Mouse (Mus musculus): ENCODE data around the gene Ldlrad2. TPM values are rescaled to one million over a fixed set of nuclear protein-coding genes. Genes with fewer than 3 reads are reported as not detected.

The Ldlrad2 gene
- total and polyA plus RNA-seq, 3 experiments: not detected

DNA sequence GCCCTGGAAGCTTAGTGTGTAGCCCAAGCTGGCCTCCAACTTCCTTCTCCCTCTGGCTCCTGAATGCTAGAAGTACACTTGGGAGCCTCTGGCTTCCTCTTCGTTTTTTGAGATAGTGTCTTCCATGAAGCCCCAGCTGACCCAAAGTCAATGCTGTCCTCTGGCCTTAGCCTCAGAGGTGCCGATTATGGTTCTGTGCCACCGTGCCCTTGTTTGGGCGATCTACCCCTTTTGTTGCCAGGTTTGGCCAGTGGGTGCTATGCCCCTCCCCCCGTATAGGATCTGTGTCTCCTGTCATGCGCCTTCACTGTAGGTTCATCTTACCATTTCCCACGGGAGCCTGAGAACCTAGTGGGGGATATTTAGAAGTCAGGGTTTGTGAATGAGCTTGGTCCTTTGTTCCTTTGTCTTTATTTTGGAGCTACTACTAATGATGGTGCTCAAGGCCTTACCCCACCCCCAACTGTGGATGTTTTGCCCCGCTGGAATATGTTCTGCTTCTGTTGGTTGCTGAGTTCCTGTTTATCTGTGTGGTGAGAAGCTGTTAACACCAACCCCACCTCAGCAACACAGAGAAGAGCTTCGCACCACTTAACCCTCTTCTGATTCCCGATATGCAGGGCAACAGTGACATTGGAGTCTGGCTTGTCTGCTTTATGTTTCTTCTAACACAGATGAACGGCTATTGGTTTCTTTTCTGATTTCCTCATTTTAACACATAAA lies 29.2 kb upstream of the Ldlrad2 start:
- TF ChIP-seq GATA1 (IDR thresholded peaks at IDR 0.05; ENCODE audit: borderline replicate concordance, low read length): no peak
- no peak for TF ChIP-seq POLR2AphosphoS5 (IDR thresholded peaks at IDR 0.05; ENCODE audit: insufficient replicate concordance, low read depth, low read length)
- TF ChIP-seq GATA2 (IDR thresholded peaks at IDR 0.05; ENCODE audit: borderline replicate concordance, low read depth, low read length): no peak
- TF ChIP-seq CTCF (IDR thresholded peaks at IDR 0.05; ENCODE audit: low read depth, low read length): no peak
- no peak for TF ChIP-seq TAL1 (conservative IDR thresholded peaks at IDR 0.05; ENCODE audit: low read depth, low read length)
- Histone ChIP-seq H3K4me3 (ENCODE audit: low read depth, low read length) (no peak overlapping the region; the same call in 1 of the 2 replicates), H3K27me3 (ENCODE audit: insufficient read depth, low read length) (no peaks in the 10 kb centered on the region), H3K9me3 (replicated peaks) (no peaks in the 10 kb centered on the region), H3K4me1 (ENCODE audit: insufficient read depth, low read depth, low read length) (peaks cover 42% of the 10 kb centered on the region), H3K36me3 (replicated peaks) (peaks cover 91% of the 10 kb centered on the region)
- ATAC-seq (ENCODE audit: extremely low read depth, insufficient number of reproducible peaks, low FRiP score, poor library complexity, severe bottlenecking) (no peak), DNase-seq (ENCODE audit: low spot score) (no peak)

DNA sequence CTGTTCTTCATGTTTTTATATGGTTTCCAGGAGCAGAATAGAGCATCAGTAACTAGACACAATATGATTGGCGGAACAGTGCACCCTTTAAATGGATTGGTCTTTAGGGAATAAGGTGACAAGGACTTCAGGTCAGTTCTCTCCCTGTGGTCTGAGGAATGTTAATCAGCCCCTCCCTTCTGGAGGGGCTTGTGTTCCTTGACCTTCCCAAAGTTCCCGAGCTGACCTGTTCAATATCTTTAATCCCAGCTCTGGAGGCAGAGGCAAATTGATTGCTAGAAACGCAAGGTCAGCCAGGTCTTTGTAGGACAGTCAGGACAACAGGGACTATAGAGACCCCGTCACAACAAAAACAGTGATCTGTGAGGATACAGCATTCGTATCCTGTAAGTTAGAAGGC lies 24.2 kb upstream of the Ldlrad2 start:
- TF ChIP-seq GATA1 (IDR thresholded peaks at IDR 0.05; ENCODE audit: borderline replicate concordance, low read length): no peak
- no peak for TF ChIP-seq CTCF (IDR thresholded peaks at IDR 0.05; ENCODE audit: low read depth, low read length)
- TF ChIP-seq GATA2 (IDR thresholded peaks at IDR 0.05; ENCODE audit: borderline replicate concordance, low read depth, low read length): no peak
- TF ChIP-seq POLR2AphosphoS5 (IDR thresholded peaks at IDR 0.05; ENCODE audit: insufficient replicate concordance, low read depth, low read length): no peak
- TF ChIP-seq TAL1 (conservative IDR thresholded peaks at IDR 0.05; ENCODE audit: low read depth, low read length): no peak
- Histone ChIP-seq H3K9me3 (replicated peaks) (no peaks in the 10 kb centered on the region), H3K4me1 (ENCODE audit: insufficient read depth, low read depth, low read length) (peaks cover 66% of the 10 kb centered on the region), H3K4me3 (ENCODE audit: low read depth, low read length) (no peak overlapping the region), H3K36me3 (replicated peaks) (peaks cover 68% of the 10 kb centered on the region), H3K27me3 (ENCODE audit: insufficient read depth, low read length) (no peaks in the 10 kb centered on the region)
- DNase-seq (ENCODE audit: low spot score): no peak
- ATAC-seq (ENCODE audit: extremely low read depth, insufficient number of reproducible peaks, low FRiP score, poor library complexity, severe bottlenecking): no peak

DNA sequence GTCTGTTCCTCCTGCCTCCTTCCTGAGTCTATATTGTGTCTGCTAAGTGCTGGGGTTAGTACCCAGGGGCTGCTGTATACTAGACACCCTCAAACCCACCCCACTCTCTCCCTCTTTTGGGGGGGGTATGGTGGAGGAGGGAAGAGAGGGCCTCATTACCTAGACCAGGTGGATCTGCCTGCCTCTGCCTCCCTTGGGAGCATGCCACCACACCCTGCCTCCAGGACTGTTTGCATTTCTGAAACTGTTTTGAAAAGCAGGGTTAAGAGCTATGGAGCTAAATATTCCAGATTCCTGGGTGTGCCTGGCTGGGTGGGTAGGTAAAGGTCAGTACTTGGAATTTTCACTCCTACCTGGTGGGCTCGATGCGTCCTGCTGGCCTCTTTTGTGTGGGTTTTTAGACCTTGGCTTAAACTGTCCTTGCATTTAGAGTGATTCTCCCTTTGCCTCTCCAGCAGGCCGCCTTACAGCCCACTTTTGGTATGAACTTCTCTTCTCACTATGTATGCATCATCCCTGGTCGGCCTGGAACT lies 22.8 kb upstream of the Ldlrad2 start:
- Histone ChIP-seq H3K4me3 (ENCODE audit: low read depth, low read length) (no peak overlapping the region), H3K4me1 (ENCODE audit: insufficient read depth, low read depth, low read length) (peaks cover 57% of the 10 kb centered on the region), H3K27me3 (ENCODE audit: insufficient read depth, low read length) (no peaks in the 10 kb centered on the region), H3K36me3 (replicated peaks) (peaks cover 55% of the 10 kb centered on the region), H3K9me3 (replicated peaks) (no peaks in the 10 kb centered on the region)
- no peak for DNase-seq (ENCODE audit: low spot score)
- no peak for TF ChIP-seq TAL1 (conservative IDR thresholded peaks at IDR 0.05; ENCODE audit: low read depth, low read length)
- TF ChIP-seq POLR2AphosphoS5 (IDR thresholded peaks at IDR 0.05; ENCODE audit: insufficient replicate concordance, low read depth, low read length): no peak
- no peak for ATAC-seq (ENCODE audit: extremely low read depth, insufficient number of reproducible peaks, low FRiP score, poor library complexity, severe bottlenecking)

DNA sequence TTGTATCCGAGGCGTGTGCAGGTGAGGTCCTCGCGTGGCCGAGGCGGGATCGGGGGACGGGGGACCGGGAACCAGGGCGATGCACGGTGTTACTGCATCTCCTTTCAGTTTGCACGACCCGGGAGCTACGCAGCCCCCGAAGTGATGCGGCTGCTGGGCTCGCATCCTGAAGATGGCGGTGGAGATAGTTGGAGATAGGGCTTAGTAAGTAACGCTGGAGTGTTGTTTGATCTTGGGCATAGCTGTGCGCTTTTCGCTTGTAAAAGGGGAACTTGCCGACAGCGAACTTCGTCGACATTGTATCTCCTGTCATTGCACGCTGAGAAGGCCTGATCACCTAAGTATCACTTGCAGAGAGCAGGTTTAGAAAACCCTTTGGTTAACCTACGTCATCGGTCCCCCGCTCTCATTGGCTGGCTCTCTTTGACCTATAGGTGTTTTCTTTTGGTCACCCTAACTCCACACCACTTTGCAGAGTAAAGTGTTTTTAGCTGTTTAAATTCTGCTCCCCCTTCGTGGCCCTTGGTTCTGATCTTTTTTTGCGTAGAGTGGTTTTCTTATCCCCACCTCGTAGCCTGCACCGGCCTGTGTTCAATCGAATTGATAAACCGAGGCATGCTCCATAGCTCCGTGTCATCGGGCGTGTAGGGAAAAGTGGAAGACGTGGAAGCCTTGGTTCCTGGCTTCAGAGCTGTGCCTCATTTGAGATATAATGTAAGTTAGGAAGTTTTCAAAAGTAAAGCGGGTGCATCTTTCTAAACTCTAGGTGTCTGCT lies 20.3 kb upstream of the Ldlrad2 start:
- Histone ChIP-seq H3K4me1 (ENCODE audit: insufficient read depth, low read depth, low read length) (peaks cover 44% of the 10 kb centered on the region), H3K27me3 (ENCODE audit: insufficient read depth, low read length) (peaks cover 5% of the 10 kb centered on the region; the same call in 1 of the 2 replicates), H3K36me3 (replicated peaks) (peaks cover 34% of the 10 kb centered on the region), H3K4me3 (ENCODE audit: low read depth, low read length) (peak overlapping the region; percentile 100), H3K9me3 (replicated peaks) (no peaks in the 10 kb centered on the region)
- ATAC-seq (ENCODE audit: extremely low read depth, insufficient number of reproducible peaks, low FRiP score, poor library complexity, severe bottlenecking) (0 out of 2 replicates have a peak, but pooled peaks have one; percentile 54), DNase-seq (ENCODE audit: low spot score) (peak; percentile 68)
- TF ChIP-seq GATA1 (IDR thresholded peaks at IDR 0.05; ENCODE audit: borderline replicate concordance, low read length) (no peak), GATA2 (IDR thresholded peaks at IDR 0.05; ENCODE audit: borderline replicate concordance, low read depth, low read length) (no peak), TAL1 (conservative IDR thresholded peaks at IDR 0.05; ENCODE audit: low read depth, low read length) (no peak), CTCF (IDR thresholded peaks at IDR 0.05; ENCODE audit: low read depth, low read length) (no peak), POLR2AphosphoS5 (IDR thresholded peaks at IDR 0.05; ENCODE audit: insufficient replicate concordance, low read depth, low read length) (no peak; the same call in 1 of the 2 replicates)

DNA sequence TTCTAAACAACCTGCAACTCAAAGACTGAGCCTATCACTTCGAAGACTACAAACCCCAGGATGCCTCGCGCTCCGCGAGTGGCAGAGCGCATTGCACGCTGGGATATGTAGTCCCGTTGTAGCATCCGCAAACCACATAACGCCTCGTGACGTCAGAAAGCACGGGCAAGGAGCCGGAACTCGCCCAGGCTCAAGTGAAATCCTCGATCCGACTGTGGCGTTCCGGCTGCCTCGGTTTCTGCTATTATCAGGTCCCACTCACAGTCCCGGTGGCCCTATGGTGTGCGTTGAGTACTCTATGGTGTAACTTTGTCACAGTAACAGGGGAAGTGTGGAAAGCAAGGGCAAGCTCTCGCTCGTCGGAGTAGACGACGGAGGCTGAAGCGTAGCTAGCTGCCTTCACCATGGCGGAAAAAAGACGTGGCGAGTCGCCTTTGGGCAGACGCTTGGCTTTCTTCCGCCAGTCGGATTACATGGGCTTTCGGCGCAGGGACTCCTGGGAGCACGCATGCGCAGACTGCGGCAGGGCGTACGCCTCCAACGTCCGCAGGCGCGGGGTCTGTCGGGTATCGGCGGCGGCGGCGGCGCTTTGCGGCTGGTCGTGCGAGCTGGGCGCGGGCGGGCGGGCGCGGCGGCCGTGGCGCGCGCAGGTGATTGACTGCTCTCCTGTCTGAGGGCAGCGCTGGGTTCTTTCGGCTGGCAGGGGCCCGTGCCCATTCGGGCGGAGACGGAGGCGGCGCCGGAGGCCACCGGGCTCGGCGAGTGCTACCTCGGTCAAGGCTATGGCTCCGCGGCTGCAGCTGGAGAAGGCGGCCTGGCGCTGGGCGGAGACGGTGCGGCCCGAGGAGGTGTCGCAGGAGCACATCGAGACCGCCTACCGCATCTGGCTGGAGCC lies 19.5 kb upstream of the Ldlrad2 start, which contains the start of gene Usp48:
Gene Usp48 (plus strand): TSS at position 155 of the 895 bp plus-strand sequence.
- H3K4me3 ChIP-seq (ENCODE audit: low read depth, low read length): peak within 1 kb of the TSS; percentile 100
- H3K36me3 ChIP-seq (replicated peaks): peaks cover 26% of the 10 kb centered on the region
- ATAC-seq (ENCODE audit: extremely low read depth, insufficient number of reproducible peaks, low FRiP score, poor library complexity, severe bottlenecking) (peak; percentile 85), DNase-seq (ENCODE audit: low spot score) (peak; percentile 91)
- peaks cover 36% of the 10 kb centered on the region for H3K4me1 ChIP-seq (ENCODE audit: insufficient read depth, low read depth, low read length)
- TF ChIP-seq CTCF (IDR thresholded peaks at IDR 0.05; ENCODE audit: low read depth, low read length) (no peak), GATA1 (IDR thresholded peaks at IDR 0.05; ENCODE audit: borderline replicate concordance, low read length) (no peak), TAL1 (conservative IDR thresholded peaks at IDR 0.05; ENCODE audit: low read depth, low read length) (no peak), GATA2 (IDR thresholded peaks at IDR 0.05; ENCODE audit: borderline replicate concordance, low read depth, low read length) (no peak), POLR2AphosphoS5 (IDR thresholded peaks at IDR 0.05; ENCODE audit: insufficient replicate concordance, low read depth, low read length) (peak; percentile 86; the same call in 1 of the 2 replicates)
- peaks cover 5% of the 10 kb centered on the region; the same call in 1 of the 2 replicates for H3K27me3 ChIP-seq (ENCODE audit: insufficient read depth, low read length)
- no peaks in the 10 kb centered on the region for H3K9me3 ChIP-seq (replicated peaks)
